ENCODE assay signal across 12 mouse cellular contexts in genomic region chr2:144123395-144124034, GRCm38 (mm10).
DNase-seq lines count a peak whose midpoint lies in the region; ATAC-seq and TF ChIP-seq lines count a peak whose summit lies in the region.
"Had no signal": no experiment of that assay in that cellular context is flagged by ENCODE, and none has a peak within 500 bp of the region (broad histone marks: within the 10 kb centered on the region; RNA-seq: fewer than 3 reads in every experiment).

No protein-coding gene starts in this region.

- no peak overlapping the region for H3K9ac ChIP-seq in intestine, embryonic 14.5 days (ENCODE audit: low read length)
- H3K9ac ChIP-seq in intestine, postnatal 0 days (ENCODE audit: low read depth, low read length), result no peak overlapping the region
- no peak overlapping the region for H3K9ac ChIP-seq in embryonic facial prominence, embryonic 13.5 days
- H3K9ac ChIP-seq: neural tube, embryonic 12.5 days had no signal

- no peak for DNase-seq in intestine, embryonic 14.5 days (ENCODE audit: low spot score)
- DNase-seq in heart, postnatal 10 days, result peak; percentile 62 to 63
- DNase-seq in mesoderm, embryonic 11.5 days (ENCODE audit: low read depth, low spot score), result peak; percentile 39
- DNase-seq in kidney, adult 2 months, result no peak
- DNase-seq in adrenal gland, adult (ENCODE audit: inconsistent age in 2 of 2, low spot score in 1 of 2), result no peak
- no peak for DNase-seq in right cerebral cortex, adult 2 months (ENCODE audit: low spot score in 2 of 2)
- DNase-seq: kidney, adult 18-20 months; right cerebral cortex, postnatal 4 days; thymus, postnatal 14 days had no signal

- no peak overlapping the region for H3K4me2 ChIP-seq in intestine, embryonic 14.5 days (ENCODE audit: low read length)
- H3K4me2 ChIP-seq in intestine, postnatal 0 days (replicated peaks; ENCODE audit: low read depth), result no peak overlapping the region
- no peak overlapping the region for H3K4me2 ChIP-seq in embryonic facial prominence, embryonic 13.5 days
- H3K4me2 ChIP-seq: neural tube, embryonic 12.5 days had no signal

- TF ChIP-seq CTCF in intestine, postnatal 0 days (IDR thresholded peaks at IDR 0.05; ENCODE audit: low read depth), result no peak
- no peak for TF ChIP-seq CTCF in kidney, adult 2 months (conservative IDR thresholded peaks at IDR 0.05; ENCODE audit: insufficient read depth, insufficient read length, low read depth, low read length)

- no peak for ATAC-seq in intestine, embryonic 14.5 days (replicated peaks; ENCODE audit: low FRiP score, low TSS enrichment, low read depth)
- no peak; the same call in 1 of the 2 replicates for ATAC-seq in intestine, postnatal 0 days
- peak; percentile 75 for ATAC-seq in embryonic facial prominence, embryonic 13.5 days (ENCODE audit: insufficient number of reproducible peaks, insufficient read depth, low FRiP score, low TSS enrichment, low read depth)

- peak overlapping the region; percentile 48; the same call in 1 of the 2 replicates for H3K27ac ChIP-seq in intestine, embryonic 14.5 days (ENCODE audit: low read depth)
- no peak overlapping the region for H3K27ac ChIP-seq in intestine, postnatal 0 days (ENCODE audit: low read depth, low read length)
- peak overlapping the region; percentile 48 for H3K27ac ChIP-seq in embryonic facial prominence, embryonic 13.5 days
- no peak overlapping the region for H3K27ac ChIP-seq in kidney, adult 2 months (ENCODE audit: insufficient read depth, low read depth, low read length)
- H3K27ac ChIP-seq: neural tube, embryonic 12.5 days had no signal

- no peaks in the 10 kb centered on the region for H3K27me3 ChIP-seq in intestine, embryonic 14.5 days (replicated peaks; ENCODE audit: control insufficient read depth, insufficient read depth, low read length)
- H3K27me3 ChIP-seq in intestine, postnatal 0 days (replicated peaks; ENCODE audit: control insufficient read depth, insufficient read depth, low read length), result no peaks in the 10 kb centered on the region
- H3K27me3 ChIP-seq in embryonic facial prominence, embryonic 13.5 days, result no peaks in the 10 kb centered on the region
- H3K27me3 ChIP-seq in kidney, adult 2 months (replicated peaks; ENCODE audit: control insufficient read depth, insufficient read depth, low read length), result no peaks in the 10 kb centered on the region
- H3K27me3 ChIP-seq: neural tube, embryonic 12.5 days had no signal

- TF ChIP-seq POLR2A in kidney, adult 2 months (IDR thresholded peaks at IDR 0.05; ENCODE audit: low read depth, low read length), result no peak

- no peaks in the 10 kb centered on the region for H3K4me1 ChIP-seq in intestine, embryonic 14.5 days (replicated peaks; ENCODE audit: control insufficient read depth, insufficient read depth, low read length)
- H3K4me1 ChIP-seq in intestine, postnatal 0 days (replicated peaks; ENCODE audit: control insufficient read depth, insufficient read depth, low read length), result no peaks in the 10 kb centered on the region
- H3K4me1 ChIP-seq in embryonic facial prominence, embryonic 13.5 days, result peaks cover 11% of the 10 kb centered on the region
- no peaks in the 10 kb centered on the region for H3K4me1 ChIP-seq in kidney, adult 2 months (ENCODE audit: control insufficient read depth, insufficient read depth, low read length)

- no peak overlapping the region for H3K4me3 ChIP-seq in intestine, embryonic 14.5 days (ENCODE audit: low read depth, low read length)
- H3K4me3 ChIP-seq in intestine, postnatal 0 days (ENCODE audit: low read depth, low read length), result no peak overlapping the region
- no peak overlapping the region for H3K4me3 ChIP-seq in embryonic facial prominence, embryonic 13.5 days
- no peak overlapping the region for H3K4me3 ChIP-seq in kidney, adult 2 months (ENCODE audit: insufficient read depth, low read depth, low read length)
- H3K4me3 ChIP-seq: neural tube, embryonic 12.5 days had no signal

- no peaks in the 10 kb centered on the region for H3K9me3 ChIP-seq in intestine, embryonic 14.5 days (ENCODE audit: control insufficient read depth, low read length)
- H3K9me3 ChIP-seq in intestine, postnatal 0 days (ENCODE audit: control insufficient read depth), result no peaks in the 10 kb centered on the region
- H3K9me3 ChIP-seq in embryonic facial prominence, embryonic 13.5 days, result no peaks in the 10 kb centered on the region
- H3K9me3 ChIP-seq: neural tube, embryonic 12.5 days had no signal

- WGBS in intestine, embryonic 14.5 days, result 55% methylated on average over 8 of the region's 8 CpGs
- 53% methylated on average over 8 of the region's 8 CpGs for WGBS in intestine, postnatal 0 days
- 31% methylated on average over 8 of the region's 8 CpGs for WGBS in embryonic facial prominence, embryonic 13.5 days
- WGBS in kidney, adult 2 months, result 64% methylated on average over 8 of the region's 8 CpGs

- intact Hi-C loops in heart, postnatal 10 days (cut with DNase I), result no loop called here

- no peaks in the 10 kb centered on the region for H3K36me3 ChIP-seq in intestine, embryonic 14.5 days (ENCODE audit: control insufficient read depth, insufficient read depth, low read length)
- no peaks in the 10 kb centered on the region for H3K36me3 ChIP-seq in intestine, postnatal 0 days (ENCODE audit: control insufficient read depth, insufficient read depth)
- H3K36me3 ChIP-seq in embryonic facial prominence, embryonic 13.5 days, result no peaks in the 10 kb centered on the region
- no peaks in the 10 kb centered on the region for H3K36me3 ChIP-seq in kidney, adult 2 months (ENCODE audit: control insufficient read depth, insufficient read depth, low read length)
- H3K36me3 ChIP-seq: neural tube, embryonic 12.5 days had no signal

Comparison
In these comparisons a context has a peak if more than half of its experiments do, and no peak if none do; other contexts are left out.
1. H3K27ac ChIP-seq: peak in intestine, embryonic 14.5 days (single experiment) and embryonic facial prominence, embryonic 13.5 days (single experiment); none in intestine, postnatal 0 days (single experiment) and kidney, adult 2 months (single experiment).
2. DNase-seq: peak in heart, postnatal 10 days (2 of 2) and mesoderm, embryonic 11.5 days (single experiment); none in intestine, embryonic 14.5 days (single experiment), kidney, adult 2 months (single experiment), adrenal gland, adult (0 of 2) and right cerebral cortex, adult 2 months (0 of 2).